Mouse (Mus musculus) thymus, adult 2 months (tissue): Measurements from ENCODE around the gene Psmb6.

Experiments used
- CTCF ChIP-seq: fragments of 200-500 bp; IDR thresholded peaks from 2 replicates; pipeline ENCODE4 v1.5.1; 2012; ENCODE audit warnings: mild to moderate bottlenecking, control low read depth, low read length, moderate library complexity, borderline replicate concordance; ENCODE audit not compliant: control insufficient read depth, poor library complexity, insufficient read depth; ENCODE audit errors: extremely low read depth
- POLR2A ChIP-seq: fragments of 200-500 bp; IDR thresholded peaks from 2 replicates; pipeline ENCODE4 v1.6.1; 2012; ENCODE audit warnings: mild to moderate bottlenecking, low read length, control low read depth, moderate library complexity; ENCODE audit not compliant: control insufficient read depth, poor library complexity, insufficient read depth; ENCODE audit errors: extremely low read depth

DNA sequence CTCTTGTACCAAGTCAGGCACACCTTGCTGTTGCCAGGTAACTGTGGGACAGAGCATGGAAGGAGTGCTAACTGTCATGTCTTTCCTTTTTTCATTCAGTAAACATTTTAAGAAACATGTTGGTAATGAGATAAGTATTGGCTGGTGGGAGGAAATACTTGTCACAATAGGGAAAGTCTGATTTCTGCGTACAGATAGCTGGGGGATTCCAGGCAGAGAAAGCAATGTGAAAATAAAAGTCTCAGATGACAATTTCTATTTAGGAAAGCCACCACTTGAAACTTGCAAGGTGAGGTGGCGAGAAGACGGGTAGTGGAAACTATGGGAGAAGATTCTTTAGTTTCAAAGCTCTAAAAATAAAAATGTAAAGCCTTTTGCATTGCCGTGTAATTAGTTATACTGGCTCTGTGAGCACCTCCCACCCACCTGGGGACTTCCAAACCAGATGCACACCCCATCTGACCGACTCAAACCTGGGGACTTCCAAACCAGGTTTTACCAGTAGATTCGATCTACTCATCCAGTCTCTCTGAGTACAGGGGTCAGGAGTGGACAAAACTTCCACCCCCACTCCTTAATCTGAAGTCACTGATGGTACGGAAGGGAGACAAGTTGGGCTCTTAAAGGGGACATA, 12.3 kb upstream of the Psmb6 start:
- TF ChIP-seq CTCF (no peak), POLR2A (no peak)
